Mouse (Mus musculus) erythroblast, adult 5-6 weeks (primary cell): Measurements from ENCODE around the gene Rsph6a. TPM values are rescaled to one million over a fixed set of nuclear protein-coding genes. Genes with fewer than 3 reads are reported as not detected.
A peak's percentile ranks its signal among the peaks of the same experiment; 100 is the strongest.

Experiments
- ATAC-seq: replicated peaks from 2 replicates; pipeline ENCODE4 v1.8.0; 2016; ENCODE audit warnings: moderate number of reproducible peaks, mild to moderate bottlenecking, moderate TSS enrichment, inconsistent platforms; ENCODE audit not compliant: poor library complexity, low FRiP score, severe bottlenecking
- total RNA-seq, 2 experiments: library from RNA; stranded (forward) in 1 of 2; stranded (reverse) in 1 of 2; fragments of 150-400 nt in 1 of 2; fragments of 200-764, 138-1000 nt in 1 of 2; gene quantifications; 2 replicates each; pipeline versions ENCODE4 v1.2.3 to v1.2.4; 2015 to 2017; ENCODE audit warnings: low replicate concordance in 2 of 2

The Rsph6a gene
- total RNA-seq (2015; ENCODE audit: low replicate concordance) (not detected in 2 replicates), total RNA-seq (2017; ENCODE audit: low replicate concordance) (not detected in 2 replicates)

DNA sequence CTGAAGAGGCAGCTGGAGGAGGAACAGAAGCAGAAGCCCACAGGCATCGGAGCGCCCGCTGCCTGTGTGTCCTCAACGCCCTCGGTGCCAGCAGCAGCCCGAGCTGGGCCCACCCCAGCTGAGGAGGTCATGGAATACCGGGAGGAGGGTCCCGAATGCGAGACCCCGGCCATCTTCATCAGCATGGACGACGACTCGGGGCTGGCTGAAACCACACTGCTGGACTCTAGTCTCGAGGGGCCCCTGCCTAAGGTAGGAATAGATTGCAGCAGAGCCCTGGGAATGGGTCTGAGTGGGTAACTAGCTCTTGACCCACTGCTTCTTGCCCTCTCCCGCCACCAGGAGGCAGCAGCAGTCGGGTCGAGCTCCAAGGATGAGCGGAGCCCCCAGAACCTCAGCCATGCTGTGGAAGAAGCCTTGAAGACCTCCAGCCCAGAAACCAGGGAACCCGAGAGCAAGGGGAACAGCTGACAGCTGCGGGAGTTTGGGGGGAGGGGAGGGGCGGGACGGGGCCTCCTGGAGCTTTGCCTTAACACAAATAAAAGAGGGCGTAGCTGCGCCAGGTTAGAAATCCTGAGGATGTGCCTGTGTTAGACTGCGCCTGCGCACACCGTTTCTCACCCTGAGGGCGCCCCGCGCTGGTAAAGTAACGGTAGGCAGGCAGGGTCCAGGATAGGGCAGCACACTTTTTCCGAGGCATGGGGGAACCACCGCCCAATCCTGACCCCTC lies at the start of gene Rsph6a:
Rsph6a (plus strand) TSS at position 644 of the 730 bp plus-strand sequence.
- no peak for ATAC-seq

DNA sequence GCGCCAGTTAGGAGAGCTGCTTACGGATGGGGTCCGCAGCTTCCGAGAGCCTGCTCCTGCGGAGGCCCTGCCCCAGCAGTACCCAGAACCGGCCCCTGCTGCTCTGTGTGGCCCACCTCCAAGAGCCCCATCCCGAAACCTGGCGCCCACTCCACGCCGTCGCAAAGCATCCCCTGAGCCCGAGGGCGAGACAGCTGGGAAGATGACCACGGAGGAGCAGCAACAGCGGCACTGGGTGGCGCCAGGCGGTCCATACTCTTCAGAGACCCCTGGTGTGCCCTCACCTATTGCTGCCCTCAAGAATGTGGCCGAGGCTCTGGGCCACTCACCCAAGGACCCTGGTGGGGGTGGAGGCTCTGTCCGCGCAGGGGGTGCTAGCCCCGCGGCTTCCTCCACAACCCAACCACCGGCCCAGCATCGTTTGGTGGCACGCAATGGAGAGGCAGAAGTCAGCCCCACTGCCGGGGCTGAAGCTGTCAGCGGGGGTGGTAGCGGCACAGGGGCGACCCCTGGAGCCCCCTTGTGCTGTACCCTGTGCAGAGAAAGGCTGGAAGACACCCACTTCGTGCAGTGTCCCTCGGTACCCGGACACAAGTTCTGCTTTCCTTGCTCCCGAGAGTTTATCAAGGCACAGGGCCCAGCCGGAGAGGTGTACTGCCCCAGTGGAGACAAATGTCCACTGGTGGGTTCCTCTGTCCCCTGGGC lies 48.9 kb upstream of the Rsph6a start:
- no peak for ATAC-seq

DNA sequence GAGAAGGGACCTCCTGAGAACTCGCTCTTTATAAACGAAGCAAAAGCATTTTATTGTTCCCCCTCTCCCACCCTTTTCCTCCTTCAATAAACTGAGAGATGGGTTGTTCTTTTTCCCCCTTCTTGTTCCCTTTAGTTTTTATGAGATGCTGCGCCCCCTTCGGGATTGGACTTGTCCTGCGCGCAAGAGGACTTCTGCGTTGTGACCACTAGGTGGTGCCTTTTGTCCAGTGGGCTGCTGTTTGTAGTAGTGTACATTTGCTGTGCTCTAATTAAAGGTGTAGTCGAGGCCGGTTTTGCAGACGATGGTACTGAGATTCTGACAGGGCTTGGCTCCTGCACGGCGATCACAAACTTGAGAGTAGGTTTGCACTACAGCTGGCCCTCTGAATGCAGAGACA lies 48.0 kb upstream of the Rsph6a start:
- ATAC-seq: peak; percentile 65

DNA sequence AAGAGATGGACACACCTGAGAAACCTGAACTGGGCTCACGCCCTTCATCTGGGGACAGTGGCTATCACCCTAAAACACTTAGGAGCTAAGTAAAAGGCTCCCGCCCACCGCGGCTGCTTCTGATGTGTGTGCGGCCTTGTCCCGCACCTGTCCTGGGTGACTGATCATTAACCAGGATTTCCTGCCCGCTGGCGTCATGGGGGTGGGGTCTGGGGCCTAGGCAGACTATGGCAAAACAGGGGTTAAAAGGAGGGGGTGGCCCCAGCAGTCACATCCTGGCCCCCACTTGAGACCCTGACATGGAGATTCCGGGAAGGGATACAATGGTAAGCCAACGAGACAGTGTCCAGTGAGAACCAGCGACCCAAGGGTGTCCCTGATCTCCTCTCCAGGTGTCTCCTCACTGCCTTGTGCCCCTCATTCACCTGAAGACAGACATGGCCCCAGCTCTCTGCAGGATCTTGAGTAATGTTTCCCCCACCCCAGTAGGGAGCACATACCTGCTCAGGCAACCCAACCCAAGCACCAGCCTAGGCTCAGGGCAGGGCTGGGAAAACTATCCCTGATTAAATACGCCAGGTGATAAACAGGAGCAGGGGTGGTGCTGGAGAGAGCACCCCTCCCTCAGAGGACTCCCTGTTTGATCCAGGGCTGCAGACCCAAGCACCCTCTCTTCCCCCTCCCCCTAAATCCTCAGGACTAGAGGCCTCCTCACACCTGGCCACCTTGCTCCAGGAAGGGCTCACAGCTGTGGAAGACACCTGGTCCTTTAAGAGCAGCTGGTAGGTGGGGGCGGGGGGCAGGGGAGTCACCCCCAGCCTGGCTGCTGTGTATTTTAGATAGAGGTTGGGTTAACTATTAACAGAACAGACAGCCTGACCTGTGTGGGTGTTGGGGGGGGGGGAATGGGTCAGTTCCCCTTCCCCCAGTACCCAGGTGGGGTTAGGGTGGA lies 47.2 kb upstream of the Rsph6a start:
- no peak for ATAC-seq

DNA sequence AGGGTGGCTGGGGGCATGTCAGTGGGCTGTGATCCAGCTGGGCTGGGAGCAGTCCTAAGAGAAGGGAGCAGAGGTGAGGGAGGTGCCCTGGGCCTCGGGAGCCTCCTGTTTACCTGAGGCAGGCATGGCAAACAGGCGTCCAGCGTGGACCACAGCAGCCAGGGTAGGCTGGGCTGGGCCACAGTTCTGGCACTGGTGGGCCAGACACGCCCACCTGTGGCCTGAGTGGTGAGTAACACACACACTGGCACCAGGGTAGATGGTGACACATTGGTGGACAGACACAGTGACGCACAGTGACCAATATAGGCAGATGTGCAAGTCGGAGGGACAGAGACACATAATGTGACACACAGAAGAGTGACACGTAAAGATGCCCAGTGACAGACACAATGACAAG lies 43.9 kb upstream of the Rsph6a start:
- no peak for ATAC-seq

DNA sequence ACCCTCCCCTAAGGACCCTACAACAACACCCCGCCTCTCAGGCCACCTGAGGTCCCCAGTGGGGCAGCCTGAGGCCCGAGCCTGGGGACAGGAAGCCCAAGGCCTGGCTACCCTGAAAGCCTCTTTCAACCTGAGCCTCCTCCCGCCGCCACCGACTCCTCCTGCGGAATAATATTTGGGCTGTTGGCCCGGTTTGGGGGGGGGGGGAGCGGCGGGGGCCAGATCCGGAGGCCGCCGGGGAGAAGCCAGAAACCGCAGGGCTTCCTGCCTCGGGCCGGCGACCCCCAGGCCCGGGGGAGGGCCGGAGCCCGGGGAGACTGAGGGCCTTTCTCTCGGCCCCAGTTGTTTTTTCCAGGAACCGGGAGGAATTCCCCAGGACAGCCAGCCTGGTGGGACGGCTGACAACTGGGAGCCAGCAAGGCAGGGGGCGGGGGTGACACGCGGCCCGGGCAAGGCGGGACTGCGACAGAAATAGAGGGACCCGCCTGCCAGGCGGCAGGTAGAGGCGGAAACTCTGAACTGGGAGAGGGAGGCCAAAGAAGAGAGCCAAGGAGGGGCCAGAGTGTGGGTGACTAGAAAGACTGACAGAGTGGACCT lies 42.4 kb upstream of the Rsph6a start:
- no peak for ATAC-seq

DNA sequence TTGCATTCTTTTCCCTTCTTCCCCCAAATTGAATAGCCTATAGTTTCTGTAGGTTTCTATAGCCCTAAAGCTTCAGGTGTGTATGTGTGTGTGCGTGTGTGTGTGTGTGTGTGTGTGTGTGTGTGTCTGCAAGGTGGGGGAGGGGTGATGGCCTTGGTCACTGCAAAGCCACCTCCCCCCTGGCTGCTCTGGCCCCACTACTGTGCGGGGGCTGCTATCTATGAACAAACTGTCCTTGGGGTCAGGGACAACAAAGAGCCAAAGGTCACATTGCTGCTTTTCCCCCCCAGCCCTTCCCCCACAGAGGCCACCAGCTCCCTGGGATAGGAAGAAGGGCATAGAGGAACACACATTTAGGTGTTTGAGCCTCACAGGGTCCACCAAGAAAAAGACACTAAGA lies 41.6 kb upstream of the Rsph6a start:
- ATAC-seq: no peak

DNA sequence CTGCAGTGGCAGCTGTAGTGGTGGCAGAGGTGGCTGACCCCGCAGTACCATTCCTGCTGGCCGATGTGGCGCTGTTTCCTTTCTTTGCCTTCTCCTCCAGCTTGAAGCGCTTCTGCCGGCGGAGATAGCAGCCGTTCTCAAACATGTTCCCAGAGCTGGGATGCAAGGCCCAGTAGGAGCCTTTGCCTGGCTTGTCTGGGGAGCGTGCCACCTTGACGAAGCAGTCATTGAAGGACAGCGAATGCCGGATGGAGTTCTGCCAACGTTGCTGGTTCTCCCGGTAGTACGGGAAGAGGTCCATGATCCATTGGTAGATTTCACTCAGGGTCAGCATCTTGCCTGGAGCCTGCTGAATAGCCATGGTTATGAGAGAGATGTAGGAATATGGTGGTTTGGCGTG lies 40.0 kb upstream of the Rsph6a start:
- ATAC-seq: no peak

DNA sequence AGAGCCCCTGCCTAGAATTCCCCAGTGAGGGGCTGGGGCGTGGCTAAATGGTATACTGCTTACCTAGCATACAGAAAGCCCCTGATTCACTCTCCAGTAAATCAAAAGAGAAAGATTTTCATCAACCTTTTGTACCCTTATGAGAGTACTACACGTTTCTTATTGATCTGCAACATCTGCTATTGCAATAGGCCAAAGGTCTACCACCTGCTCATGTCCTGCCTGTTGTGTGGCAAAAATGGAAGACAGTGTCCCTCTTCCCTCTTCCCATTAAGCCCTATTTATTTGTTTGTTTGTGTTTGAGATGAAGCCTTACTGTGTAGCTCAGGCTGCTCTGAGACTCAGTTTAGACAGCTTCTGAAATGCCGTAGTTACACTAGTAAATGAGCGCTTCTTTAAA lies 38.4 kb upstream of the Rsph6a start:
- ATAC-seq: no peak

DNA sequence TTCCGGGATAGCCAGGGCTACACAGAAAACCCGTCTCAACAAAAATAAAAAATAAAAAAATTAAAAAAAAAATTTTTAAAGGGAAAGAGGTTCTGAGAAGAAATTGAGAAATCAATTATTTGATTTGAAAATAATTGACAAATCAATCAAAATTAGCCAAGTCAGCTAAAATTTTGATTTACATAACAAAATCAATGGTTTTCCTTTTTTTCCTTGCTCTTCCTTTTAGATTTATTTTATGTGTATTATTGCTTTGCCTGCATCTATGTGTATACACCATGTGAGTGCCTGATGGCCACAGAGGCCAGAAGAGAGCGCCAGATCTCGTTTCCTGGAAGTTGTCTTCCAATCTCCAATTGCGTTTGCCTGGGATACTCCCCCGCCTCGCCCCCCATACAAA lies 36.6 kb upstream of the Rsph6a start:
- ATAC-seq: no peak

DNA sequence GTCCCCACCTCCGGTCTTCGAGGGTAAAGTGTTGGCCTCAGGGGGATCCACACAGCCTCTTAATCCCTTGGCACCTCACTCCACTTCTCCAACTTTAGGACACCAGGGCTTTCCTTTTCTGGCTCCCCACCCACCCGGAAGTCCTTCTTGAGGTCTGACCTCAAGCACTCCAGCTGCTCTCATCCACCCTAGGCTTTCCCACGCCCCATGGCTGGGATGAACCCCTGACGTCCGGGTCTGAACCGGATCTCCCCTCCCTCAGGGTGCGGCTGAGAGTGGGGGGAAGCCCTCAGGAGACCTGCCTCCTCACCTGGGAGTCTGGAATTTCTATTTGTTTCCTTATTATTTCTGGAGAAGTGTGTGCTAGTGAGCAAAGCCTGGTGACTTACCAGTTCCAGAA lies 33.4 kb upstream of the Rsph6a start:
- no peak for ATAC-seq

DNA sequence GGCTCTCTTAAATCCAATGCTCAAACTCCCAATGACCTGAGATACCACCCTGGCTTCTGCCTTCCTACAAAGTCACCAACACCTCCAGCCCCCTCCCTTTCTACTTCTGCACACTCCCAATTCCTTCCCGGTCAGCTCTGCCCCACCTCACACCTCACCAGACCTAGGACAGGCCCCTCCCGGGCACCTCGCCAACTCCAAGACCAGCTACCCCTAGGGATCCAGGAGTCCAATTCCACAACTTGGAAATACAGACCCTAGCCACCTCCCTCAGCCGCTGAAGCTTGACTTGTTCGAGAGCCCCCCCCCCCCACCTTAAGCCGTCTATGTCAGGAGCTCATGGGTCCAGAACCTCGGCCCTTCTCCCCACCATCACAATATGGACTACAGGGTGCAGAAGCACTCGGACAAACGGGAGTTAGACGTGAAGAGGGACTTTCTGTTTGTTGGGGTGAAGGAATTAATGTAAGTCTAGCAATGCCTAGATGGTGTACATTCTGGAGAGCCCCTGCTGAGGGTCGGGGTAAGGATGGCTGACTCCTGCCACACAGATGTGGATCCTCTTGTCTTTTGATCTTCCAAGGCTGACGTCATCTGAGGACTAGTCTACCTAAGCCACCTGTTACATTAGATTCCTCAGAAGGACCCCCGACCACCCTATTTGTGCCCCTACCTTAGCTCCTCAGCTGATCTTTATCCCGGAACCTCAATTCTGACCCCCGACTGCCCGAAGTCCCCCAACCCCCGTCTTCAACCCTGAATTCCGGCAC lies 32.1 kb upstream of the Rsph6a start:
- ATAC-seq: no peak

DNA sequence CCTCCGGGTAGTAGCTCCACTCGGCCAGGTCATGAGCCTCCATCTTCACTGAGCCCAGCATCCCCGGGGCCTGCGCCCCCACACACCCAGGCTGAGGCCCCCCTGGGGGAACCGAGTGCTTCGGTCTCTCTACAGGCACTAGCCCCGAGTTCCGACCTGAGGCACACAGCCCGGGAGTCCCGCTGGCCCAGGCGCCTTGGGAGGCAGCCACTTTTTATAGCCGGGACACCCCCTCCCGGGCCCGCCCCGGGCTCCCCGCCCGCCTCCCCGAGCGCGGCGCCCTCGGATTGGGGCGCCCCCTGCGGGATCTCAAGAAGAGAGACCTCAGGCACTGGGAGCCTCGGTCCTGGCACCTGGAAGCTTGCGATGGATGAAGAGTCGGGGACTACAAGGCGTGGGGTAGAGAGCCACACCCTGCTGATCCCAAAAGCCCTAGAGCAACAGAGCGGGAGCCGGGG lies 31.1 kb upstream of the Rsph6a start, which contains the start of gene Foxa3:
Foxa3 (minus strand) TSS at position 182 of the 458 bp plus-strand sequence.
- ATAC-seq: peak; percentile 32; the same call in 1 of the 2 replicates

DNA sequence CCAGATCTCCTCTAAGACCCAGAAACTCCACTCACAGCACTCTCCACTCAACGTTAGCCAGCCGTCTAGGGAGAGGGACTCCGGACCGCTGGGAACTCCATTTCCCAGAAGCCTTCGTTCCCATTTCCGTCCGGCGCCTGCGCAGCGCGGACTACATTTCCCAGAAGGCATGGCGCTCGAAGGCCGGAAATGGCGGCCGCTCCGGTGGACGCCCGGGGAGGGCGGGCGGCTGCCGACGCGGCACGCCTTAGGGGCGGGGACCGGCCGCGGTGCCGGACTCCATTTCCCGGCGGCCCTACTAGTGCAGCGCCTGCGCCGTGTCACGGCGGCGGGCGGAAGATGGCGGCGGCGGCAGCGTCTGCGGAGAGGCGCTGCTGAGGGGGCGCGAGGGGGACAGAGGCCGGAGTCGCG lies 30.4 kb upstream of the Rsph6a start, which contains the start of gene Sympk:
Sympk (plus strand) TSS at position 282 of the 411 bp plus-strand sequence.
- ATAC-seq: peak; percentile 93

DNA sequence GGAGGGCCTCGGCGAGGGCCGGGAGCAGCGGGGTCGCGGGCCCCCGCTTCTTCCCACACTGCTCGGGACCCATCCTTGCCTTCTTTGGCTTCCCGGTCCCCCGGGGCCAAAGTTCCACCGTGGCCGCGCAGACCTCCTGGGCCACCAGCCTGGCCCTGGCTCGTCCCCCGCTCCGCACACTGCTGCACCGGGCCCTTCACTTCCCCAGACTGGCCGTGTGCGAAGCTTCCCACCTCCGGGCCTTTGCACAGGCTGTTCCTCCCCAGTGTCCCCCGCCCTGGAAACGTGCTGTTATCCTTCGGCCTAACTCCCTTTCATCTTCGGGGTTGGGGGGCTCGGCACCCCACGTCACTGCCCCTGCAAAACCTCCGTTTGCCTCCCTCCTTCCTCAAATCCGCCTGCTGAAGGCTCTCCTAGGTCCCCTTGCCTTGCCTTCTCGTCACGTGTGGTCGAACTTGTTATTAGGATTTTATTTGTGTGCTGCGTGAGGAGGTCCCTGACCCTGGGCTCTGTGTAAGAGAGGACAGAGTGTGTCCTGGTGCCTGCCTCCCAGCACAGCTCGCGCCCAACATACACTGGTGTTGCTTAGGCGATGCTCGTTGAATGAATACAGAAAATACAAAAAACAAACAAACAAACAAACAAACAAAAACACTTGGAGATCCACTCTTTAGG lies 29.8 kb upstream of the Rsph6a start:
- peak; percentile 32; the same call in 1 of the 2 replicates for ATAC-seq

DNA sequence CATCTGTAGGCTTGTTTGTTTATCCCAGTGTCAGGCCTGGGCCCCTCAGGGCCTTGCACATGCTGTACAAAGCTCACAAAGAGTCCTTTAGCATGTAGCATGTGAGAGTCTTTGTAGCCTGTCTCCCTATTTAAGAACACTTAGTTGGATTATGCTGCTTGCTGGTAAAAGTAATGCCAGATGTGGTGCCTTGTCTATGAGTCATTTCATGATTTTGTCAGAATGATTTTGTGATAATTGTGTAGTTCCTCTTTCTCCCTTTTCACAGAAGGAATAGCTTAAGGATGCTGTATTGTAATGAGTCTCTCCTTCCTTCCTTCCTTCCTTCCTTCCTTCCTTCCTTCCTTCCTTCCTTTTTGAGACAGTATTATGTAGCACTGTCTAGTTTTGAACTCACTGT lies 26.4 kb upstream of the Rsph6a start:
- ATAC-seq: no peak

DNA sequence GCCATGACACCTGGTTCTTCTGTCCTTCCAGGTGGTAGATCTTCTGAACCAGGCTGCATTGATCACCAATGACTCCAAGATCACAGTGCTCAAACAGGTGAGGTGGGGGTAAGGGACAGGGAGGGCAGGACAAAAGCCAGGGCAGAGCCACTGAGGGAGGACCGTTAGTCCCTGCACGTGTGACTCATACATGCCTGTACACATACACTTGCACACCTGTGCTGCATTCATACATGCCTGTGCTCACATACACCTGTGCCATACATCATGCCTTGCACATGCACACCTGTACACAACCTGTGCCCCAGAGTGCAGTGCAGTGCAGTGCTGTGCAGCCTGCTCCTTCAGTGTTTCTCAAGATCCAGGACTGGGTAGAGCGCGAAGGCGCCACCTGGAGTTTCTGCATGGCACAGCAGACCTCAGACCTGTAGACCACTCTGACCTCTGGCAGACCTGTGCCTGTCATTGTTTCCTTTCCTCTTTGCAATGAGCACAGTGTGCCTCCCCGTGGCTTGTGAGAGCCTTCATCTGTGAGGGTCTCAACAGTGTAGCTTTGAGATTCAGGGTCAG lies 25.3 kb upstream of the Rsph6a start:
- peak; percentile 71 for ATAC-seq

DNA sequence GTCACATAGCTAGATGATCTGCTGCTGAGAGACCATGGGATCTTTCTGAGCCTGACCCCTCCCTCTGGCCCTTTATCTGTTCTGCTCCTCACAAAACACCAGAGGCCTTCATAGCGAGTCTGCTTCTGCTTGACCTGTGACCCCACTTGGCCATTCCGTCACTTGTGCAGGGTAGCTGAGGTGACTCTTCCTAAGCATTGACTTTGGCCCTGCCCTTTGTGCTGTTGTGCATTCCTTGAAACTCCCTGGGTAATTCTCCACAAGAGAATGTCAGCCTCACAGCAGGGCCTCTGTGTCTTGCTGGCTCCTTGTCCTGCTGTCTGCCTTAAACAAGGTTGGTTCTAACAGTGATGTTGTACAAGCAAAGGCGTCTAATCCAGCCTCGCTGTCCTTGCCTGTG lies 22.8 kb upstream of the Rsph6a start:
- no peak for ATAC-seq
